Comparison of ENCODE assay signal across 25 mouse cellular contexts in the genomic region with DNA sequence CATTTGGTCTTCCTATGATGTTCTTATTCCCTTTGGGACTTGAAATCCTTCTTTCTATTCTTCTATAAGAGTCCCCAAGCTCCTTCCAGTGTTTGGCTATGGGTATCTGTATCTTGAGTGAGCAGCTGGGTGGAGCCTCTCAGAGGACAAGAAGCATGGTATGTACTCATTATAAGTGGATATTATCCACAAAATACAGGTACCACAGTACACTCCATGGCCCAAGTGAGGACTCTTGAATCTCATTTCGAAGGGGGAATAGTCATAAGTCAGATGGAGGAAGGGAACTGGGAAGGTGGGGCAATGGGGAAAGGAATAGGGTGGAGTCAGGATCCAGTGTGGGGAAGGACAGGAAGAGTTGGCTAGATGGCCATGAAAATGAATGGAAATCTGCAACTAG. TPM values are rescaled to one million over a fixed set of nuclear protein-coding genes. Genes with fewer than 3 reads are reported as not detected.
DNase-seq lines count a peak whose midpoint lies in the region; TF ChIP-seq lines count a peak whose summit lies in the region.
"Had no signal": no experiment of that assay in that cellular context is flagged by ENCODE, and none has a peak within 500 bp of the region (broad histone marks: within the 10 kb centered on the region; RNA-seq: fewer than 3 reads in every experiment).

No protein-coding gene starts in this region.

- no peak for TF ChIP-seq CTCF in cerebellum, adult 2 months (IDR thresholded peaks at IDR 0.05; ENCODE audit: borderline replicate concordance, insufficient read depth, low read depth, low read length)
- no peak for TF ChIP-seq CTCF in CH12.LX (conservative IDR thresholded peaks at IDR 0.05 in 1 of 2, IDR thresholded peaks at IDR 0.05 in 1 of 2; ENCODE audit: low read depth in 2 of 2, low read length in 2 of 2)

- no peak overlapping the region for H3K4me2 ChIP-seq in CH12.LX (ENCODE audit: insufficient read depth, low read depth, poor library complexity, severe bottlenecking)
- H3K4me2 ChIP-seq: embryonic facial prominence, embryonic 13.5 days; embryonic facial prominence, embryonic 15.5 days; forebrain, embryonic 12.5 days had no signal

- no peak for TF ChIP-seq EP300 in CH12.LX (IDR thresholded peaks at IDR 0.05; ENCODE audit: low read length)

- no peak for TF ChIP-seq RAD21 in CH12.LX (IDR thresholded peaks at IDR 0.05; ENCODE audit: low read depth, low read length)

- intact Hi-C loops in heart, postnatal 10 days (cut with DNase I): no loop called here

- H3K27ac ChIP-seq in cerebellum, adult 2 months (ENCODE audit: insufficient read depth, low read length): no peak overlapping the region
- no peak overlapping the region for H3K27ac ChIP-seq in CH12.LX (ENCODE audit: insufficient read depth, low read depth)
- H3K27ac ChIP-seq: embryonic facial prominence, embryonic 13.5 days; embryonic facial prominence, embryonic 15.5 days; forebrain, embryonic 10.5 days; forebrain, embryonic 12.5 days had no signal

- no peaks in the 10 kb centered on the region for H3K27me3 ChIP-seq in cerebellum, adult 2 months (ENCODE audit: control insufficient read depth, insufficient read depth, low read length)
- no peaks in the 10 kb centered on the region for H3K27me3 ChIP-seq in CH12.LX (replicated peaks)
- H3K27me3 ChIP-seq: embryonic facial prominence, embryonic 15.5 days had no signal

- dilution Hi-C loops in CH12.LX (cut with MboI; ENCODE audit: extremely low pct_ligation_motif_present, extremely low pct_unique_long_range_greater_than_20kb, low sequenced_read_pairs): no loop called here

- no peaks in the 10 kb centered on the region; the same call in 1 of the 2 replicates for H3K4me1 ChIP-seq in cerebellum, adult 2 months (ENCODE audit: control insufficient read depth, insufficient read depth, low read length)
- H3K4me1 ChIP-seq in CH12.LX (ENCODE audit: control insufficient read depth in 1 of 2, insufficient read depth in 2 of 2): peaks cover 0 to 18% of the 10 kb centered on the region in 2 experiments; a peak in 2 of 4 replicates

- H3K36me3 ChIP-seq in CH12.LX (replicated peaks in 1 of 2; ENCODE audit: control insufficient read depth in 1 of 2, insufficient read depth in 1 of 2, low read length in 1 of 2): peaks cover 26 to 58% of the 10 kb centered on the region in 2 experiments

- no peak overlapping the region for H3K9ac ChIP-seq in CH12.LX (ENCODE audit: insufficient read depth, low read depth)
- H3K9ac ChIP-seq: embryonic facial prominence, embryonic 13.5 days; embryonic facial prominence, embryonic 15.5 days; forebrain, embryonic 12.5 days had no signal

- H3K4me3 ChIP-seq in cerebellum, adult 2 months (replicated peaks; ENCODE audit: insufficient read depth, low read depth, low read length): no peak overlapping the region
- H3K4me3 ChIP-seq in CH12.LX (replicated peaks in 1 of 3; ENCODE audit: low read depth in 2 of 3, low read length in 2 of 3, poor library complexity in 1 of 3): no peak overlapping the region
- H3K4me3 ChIP-seq: embryonic facial prominence, embryonic 13.5 days; embryonic facial prominence, embryonic 15.5 days; erythroblast, embryonic 14.5 days; forebrain, embryonic 10.5 days; forebrain, embryonic 12.5 days had no signal

- TF ChIP-seq POLR2A in cerebellum, adult 2 months (IDR thresholded peaks at IDR 0.05; ENCODE audit: borderline replicate concordance, insufficient read depth, low read length): no peak
- TF ChIP-seq POLR2A in CH12.LX (IDR thresholded peaks at IDR 0.05; ENCODE audit: low read depth, low read length): no peak

- 91% methylated on average over 1 of the region's 1 CpGs for WGBS in cerebellum, adult 2 months

- in situ Hi-C loops in CH12.LX (cut with MboI; ENCODE audit: low pct_ligation_motif_present, low pct_unique_long_range_greater_than_20kb, low sequenced_read_pairs): no loop called here

- H3K79me2 ChIP-seq in CH12.LX (replicated peaks; ENCODE audit: control insufficient read depth, extremely low read depth, insufficient read depth, poor library complexity, severe bottlenecking): peaks cover 33% of the 10 kb centered on the region

- peak; percentile 13 for DNase-seq in cerebellum, adult 8-10 months
- no peak for DNase-seq in cerebellum, adult 2 months
- peak; percentile 85 for DNase-seq in heart, adult 11 months
- no peak for DNase-seq in heart, postnatal 10 days
- peak; percentile 39 for DNase-seq in lung, postnatal 36 days
- no peak for DNase-seq in lung, postnatal 25 days (ENCODE audit: low spot score)
- DNase-seq in CH12.LX (ENCODE audit: extremely low read depth): no peak
- DNase-seq: adrenal gland, adult 2 months; adrenal gland, postnatal 10 days; adrenal gland, postnatal 25 days; B cell, adult 2 months; cerebellum, postnatal 14 days; cerebellum, postnatal 36 days; embryo, embryonic 11 days had no signal

- H3K9me3 ChIP-seq in CH12.LX (replicated peaks; ENCODE audit: low read length): no peaks in the 10 kb centered on the region
- H3K9me3 ChIP-seq: embryonic facial prominence, embryonic 13.5 days; embryonic facial prominence, embryonic 15.5 days; forebrain, embryonic 10.5 days; forebrain, embryonic 12.5 days had no signal

TF ChIP-seq in CH12.LX, 34 proteins besides CTCF, POLR2A, EP300 and RAD21:
- TF ChIP-seq USF1 (IDR thresholded peaks at IDR 0.05; ENCODE audit: low read depth, low read length) (no peak), ELF1 (IDR thresholded peaks at IDR 0.05; ENCODE audit: low read depth, low read length) (no peak), POLR2AphosphoS2 (IDR thresholded peaks at IDR 0.05; ENCODE audit: low read depth, low read length) (0 out of 2 replicates have a peak, but pooled peaks have one; percentile 27)
TF ChIP-seq in CH12.LX: peak in this region for 1.

RNA-seq across cellular contexts. Expression of a gene that starts 1.5 kb away (rescaled TPM):
- polyA plus RNA-seq in cerebellum, adult 2 months (2012; rRNA removed): 196 and 206 TPM in 2 replicates
- 10 to 100 TPM; 58.9 to 73.2 TPM for total RNA-seq in heart, postnatal 10 days (2021)
- total RNA-seq in CH12.LX (2012; rRNA removed) (208 and 209 TPM in 2 replicates), CH12.LX (2014; rRNA removed) (120 and 128 TPM in 2 replicates)
- polyA plus RNA-seq in CH12.LX (2012; ENCODE audit: insufficient read length, low read depth): 238 and 276 TPM in 2 replicates

RNA-seq across cellular contexts. Expression of a gene that starts 5.3 kb away (rescaled TPM):
- 37.5 and 40.6 TPM in 2 replicates for polyA plus RNA-seq in cerebellum, adult 2 months (2012; rRNA removed)
- total RNA-seq in heart, postnatal 10 days (2021): 10 to 100 TPM; 23.7 to 28.9 TPM
- 66.9 and 80.3 TPM in 2 replicates for total RNA-seq in CH12.LX (2012; rRNA removed)
- total RNA-seq in CH12.LX (2014; rRNA removed): 66.8 and 67.3 TPM in 2 replicates
- polyA plus RNA-seq in CH12.LX (2012; ENCODE audit: insufficient read length, low read depth): 74.5 and 98.1 TPM in 2 replicates

RNA-seq across cellular contexts. Expression of a gene that starts 5.3 kb away (rescaled TPM):
- polyA plus RNA-seq in cerebellum, adult 2 months (2012; rRNA removed): 6.7 and 7.8 TPM in 2 replicates
- 1 to 10 TPM; 7.7 to 8.4 TPM for total RNA-seq in heart, postnatal 10 days (2021)
- total RNA-seq in CH12.LX (2012; rRNA removed) (8.1 and 8.6 TPM in 2 replicates), CH12.LX (2014; rRNA removed) (8.5 and 8.6 TPM in 2 replicates)
- 9.3 and 13.0 TPM in 2 replicates for polyA plus RNA-seq in CH12.LX (2012; ENCODE audit: insufficient read length, low read depth)

RNA-seq across cellular contexts. Expression of a gene that starts 10.3 kb away (rescaled TPM):
- 5.6 and 6.5 TPM in 2 replicates for polyA plus RNA-seq in cerebellum, adult 2 months (2012; rRNA removed)
- under 1 TPM; 0.22 to 0.43 TPM for total RNA-seq in heart, postnatal 10 days (2021)
- not detected in 2 replicates for total RNA-seq in CH12.LX (2012; rRNA removed)
- not detected in 2 replicates for total RNA-seq in CH12.LX (2014; rRNA removed)
- 0.40 TPM in 1 of 2 replicates, not detected in the other for polyA plus RNA-seq in CH12.LX (2012; ENCODE audit: insufficient read length, low read depth)
- total RNA-seq: MEL had no signal
- polyA plus RNA-seq: CD4-positive, CD25-positive, alpha-beta regulatory T cell, adult 4 months; erythroblast, embryonic 14.5 days had no signal

RNA-seq across cellular contexts. Expression of a gene that starts 28.0 kb away (rescaled TPM):
- polyA plus RNA-seq in cerebellum, adult 2 months (2012; rRNA removed): 0.29 TPM in 1 of 2 replicates, not detected in the other
- total RNA-seq in heart, postnatal 10 days (2021): not detected
- total RNA-seq in CH12.LX (2012; rRNA removed) (not detected in 2 replicates), CH12.LX (2014; rRNA removed) (0.31 TPM in 1 of 2 replicates, not detected in the other)
- 0.40 TPM in 1 of 2 replicates, not detected in the other for polyA plus RNA-seq in CH12.LX (2012; ENCODE audit: insufficient read length, low read depth)
- total RNA-seq: adrenal gland, adult 2 months; adrenal gland, postnatal 10 days; adrenal gland, postnatal 25 days; adrenal gland, postnatal 4 days; common myeloid progenitor, adult 5-6 weeks; MEL had no signal
- polyA plus RNA-seq: adrenal gland, adult 2 months; CD4-positive, CD25-positive, alpha-beta regulatory T cell, adult 4 months; embryonic facial prominence, embryonic 11.5 days; embryonic facial prominence, embryonic 13.5 days; embryonic facial prominence, embryonic 15.5 days; erythroblast, embryonic 14.5 days; forebrain, embryonic 10.5 days; forebrain, embryonic 12.5 days; forebrain, embryonic 14.5 days had no signal

Comparison
In these comparisons a context has a peak if more than half of its experiments do, and no peak if none do; other contexts are left out.
1. DNase-seq: peak in cerebellum, adult 8-10 months (single experiment), heart, adult 11 months (single experiment) and lung, postnatal 36 days (single experiment); none in cerebellum, adult 2 months (0 of 2), heart, postnatal 10 days (0 of 2), lung, postnatal 25 days (single experiment) and CH12.LX (single experiment).